Mouse (Mus musculus) brain, embryonic 18.5 days (tissue): ENCODE data around the gene Cbx2.

Source experiments
- DNase-seq: peaks from one replicate; pipeline ENCODE4 v3.0.0-alpha.2; 2012; ENCODE audit warnings: low read depth, low spot score

The Cbx2 gene

DNA sequence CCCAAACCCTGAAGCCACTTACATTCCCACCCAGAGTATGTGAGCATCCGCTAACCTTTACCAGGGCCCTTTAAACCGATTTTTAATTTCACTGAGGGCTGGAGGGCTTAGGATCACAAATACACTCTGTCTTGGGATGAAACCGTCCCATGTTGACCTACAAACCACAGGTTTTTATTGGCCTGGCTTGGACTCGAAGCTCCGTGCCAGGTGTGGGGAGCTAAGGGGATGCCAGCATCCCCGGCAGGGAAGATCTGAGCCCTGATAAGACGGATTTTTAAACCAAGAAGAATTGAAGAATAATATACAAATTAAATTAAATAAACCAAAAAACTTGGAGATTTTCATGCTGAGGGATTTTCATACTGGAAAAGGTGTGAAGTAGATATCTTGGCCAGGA is 8.3 kb upstream of the Cbx2 start:
- no peak for DNase-seq

DNA sequence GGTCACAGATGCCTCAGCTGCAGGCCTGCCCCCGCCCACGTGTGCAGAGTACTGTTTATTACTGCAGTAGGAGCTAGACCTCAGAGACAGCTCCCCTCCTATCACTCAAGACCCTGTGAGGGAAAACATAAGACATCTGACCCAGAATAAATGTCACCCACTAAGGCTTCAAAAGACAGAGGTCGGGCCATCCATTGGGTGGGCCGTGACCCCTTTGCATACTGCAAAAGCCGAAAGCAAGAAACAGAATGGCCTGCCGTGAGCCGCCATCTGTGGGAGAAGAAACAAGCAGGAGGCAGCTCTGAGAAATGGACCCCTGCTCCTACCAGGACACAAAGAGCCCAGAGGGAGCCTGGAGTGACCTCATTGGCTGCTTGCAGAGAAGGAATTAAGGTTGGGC is 5.3 kb upstream of the Cbx2 start:
- no peak for DNase-seq

DNA sequence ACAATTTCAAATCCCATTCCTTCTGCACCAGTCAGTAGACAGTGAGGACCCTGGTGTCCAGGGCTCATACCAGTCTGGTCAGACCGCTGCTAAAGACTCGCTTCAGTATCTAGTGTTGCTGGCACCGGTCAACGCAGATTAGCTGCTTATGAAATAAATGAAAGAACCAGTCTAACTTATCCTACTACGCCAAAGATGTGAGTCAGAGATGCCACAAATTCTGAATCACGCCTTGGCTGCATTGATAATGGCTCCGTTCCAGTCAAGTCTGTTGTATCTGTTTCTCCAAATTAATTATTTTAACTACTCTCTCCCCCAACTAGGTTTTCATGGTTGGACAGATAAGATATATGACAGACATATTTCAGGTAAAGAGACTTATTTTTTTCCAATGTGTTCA is 1.6 kb upstream of the Cbx2 start:
- DNase-seq = no peak

DNA sequence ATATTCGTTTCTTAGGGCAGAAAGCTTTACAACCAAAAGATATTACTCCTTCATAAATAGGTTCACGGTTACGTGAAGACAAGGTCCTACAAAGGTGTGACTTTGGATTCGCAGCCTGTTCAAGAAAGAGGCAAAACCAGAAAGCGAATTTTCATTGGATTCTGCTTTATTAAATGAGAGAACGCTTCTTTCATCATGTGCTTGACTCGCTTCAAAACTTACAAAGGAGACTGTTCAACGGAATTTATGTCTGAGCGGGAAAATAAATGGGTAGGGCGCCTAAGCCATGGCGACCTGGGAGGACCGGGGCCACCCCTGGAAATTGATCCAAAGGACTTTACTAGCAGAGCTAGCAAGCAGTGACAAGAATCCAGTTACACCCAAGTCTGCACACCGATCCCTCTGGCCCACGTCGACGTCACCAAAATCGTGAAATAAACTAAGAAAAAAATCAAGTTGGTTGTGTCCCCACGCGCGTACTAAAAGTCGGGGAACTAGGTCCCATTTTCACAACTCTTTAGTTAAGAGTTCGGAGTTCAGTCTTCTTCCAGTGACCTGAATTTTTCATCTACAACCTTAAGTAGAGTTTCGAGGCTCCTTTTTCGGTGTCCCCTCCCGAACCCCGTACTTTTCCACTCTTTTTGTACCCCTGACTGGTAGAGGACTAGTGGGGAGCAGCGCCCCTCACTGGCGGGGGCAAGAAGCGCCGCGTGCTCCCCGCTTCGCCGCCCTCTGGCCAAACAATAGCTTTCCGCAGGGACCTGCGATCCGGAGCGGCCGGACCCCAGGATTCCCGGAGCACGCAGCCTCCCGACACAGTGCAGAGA is 481 bp upstream of the Cbx2 start:
- DNase-seq = no peak

DNA sequence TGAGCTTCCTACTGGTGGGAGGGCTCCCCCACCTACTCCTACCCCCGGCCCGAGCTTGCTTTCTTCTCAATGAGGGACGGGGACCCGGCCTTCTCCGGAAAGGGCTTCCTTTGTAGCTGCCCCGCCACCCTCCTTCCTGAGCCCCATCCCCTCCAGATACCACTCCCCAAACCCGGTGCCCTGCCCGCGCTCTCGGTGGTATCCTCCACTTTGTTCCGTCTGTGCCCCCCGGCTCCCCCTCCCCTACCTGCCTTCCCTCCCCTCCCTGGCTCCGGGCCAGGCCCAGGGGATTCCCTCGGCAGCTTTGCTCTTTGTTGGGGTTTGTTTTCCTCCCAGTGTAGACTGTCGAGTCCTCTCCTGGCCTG is 836 bp downstream of the Cbx2 start:
- no peak for DNase-seq

DNA sequence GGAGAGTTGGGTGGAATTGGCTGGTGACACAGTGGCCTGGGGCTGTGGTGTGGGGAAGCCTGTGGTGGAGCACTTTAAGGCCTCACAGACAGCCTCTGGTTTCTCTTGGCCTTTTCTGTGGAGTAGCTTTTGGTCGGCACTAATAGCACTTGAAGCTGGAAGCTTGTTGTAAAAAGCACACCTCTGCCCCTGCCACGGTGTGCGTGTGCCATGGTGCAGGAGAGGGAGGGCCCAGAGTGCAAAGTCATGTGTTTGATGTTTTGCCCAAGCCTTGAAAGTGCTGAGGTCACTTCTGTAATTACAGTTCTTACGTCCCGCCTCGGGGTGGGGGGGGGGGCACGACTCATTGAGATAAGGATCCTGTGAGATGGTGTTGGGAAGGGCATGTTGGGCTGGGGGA is 1.5 kb downstream of the Cbx2 start:
- no peak for DNase-seq

DNA sequence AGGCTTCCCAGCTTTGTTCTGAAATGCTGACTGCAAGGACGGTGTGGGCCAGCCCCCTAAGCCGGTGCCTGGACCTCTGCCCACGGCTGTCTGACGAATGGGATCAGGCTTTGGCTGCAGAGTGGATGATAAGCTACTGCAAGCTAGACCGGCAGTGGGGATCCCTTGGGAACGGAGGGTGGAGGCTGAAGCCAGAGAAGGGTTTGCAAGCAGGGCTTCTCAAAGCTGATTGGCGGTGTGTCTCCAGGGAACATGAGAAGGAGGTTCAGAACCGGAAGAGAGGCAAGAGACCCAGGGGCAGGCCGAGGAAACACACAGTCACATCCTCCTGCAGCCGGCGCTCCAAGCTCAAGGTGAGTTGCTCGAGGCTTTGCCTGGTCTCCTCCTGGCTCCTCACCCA is 3.4 kb downstream of the Cbx2 start:
- no peak for DNase-seq

DNA sequence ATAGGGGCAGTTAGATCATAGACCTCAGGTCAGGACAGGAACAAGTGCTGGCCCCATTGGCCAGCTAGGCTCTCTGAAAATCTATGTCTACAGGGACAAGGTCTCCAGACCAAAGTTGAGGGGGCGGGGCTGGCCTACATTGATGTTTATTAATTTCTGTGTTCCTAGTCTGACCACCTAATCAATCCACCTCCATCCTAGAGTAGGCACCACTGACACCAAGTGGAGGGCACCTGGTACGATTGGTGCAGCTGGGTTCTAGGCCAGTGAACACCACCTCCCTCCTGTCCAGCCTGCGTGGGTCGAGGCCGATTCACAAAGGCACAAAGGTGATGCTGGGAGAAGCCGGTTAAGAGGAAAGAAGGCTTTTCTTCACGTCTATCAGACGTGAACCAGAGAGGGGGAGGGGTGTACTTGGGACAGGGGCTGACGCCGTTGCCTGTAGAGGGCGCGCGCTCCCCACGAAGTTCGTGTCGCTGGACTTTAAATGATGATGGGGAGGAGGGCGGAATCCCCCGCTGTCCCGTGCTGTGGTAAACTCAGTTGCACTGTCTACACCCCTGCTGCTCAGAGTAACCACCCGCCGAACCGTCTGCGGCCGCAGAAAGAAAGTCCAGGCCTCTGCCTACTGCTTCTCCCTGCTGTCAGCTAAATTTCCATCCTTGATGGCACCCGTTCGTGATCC is 11.3 kb downstream of the Cbx2 start:
- DNase-seq = no peak

DNA sequence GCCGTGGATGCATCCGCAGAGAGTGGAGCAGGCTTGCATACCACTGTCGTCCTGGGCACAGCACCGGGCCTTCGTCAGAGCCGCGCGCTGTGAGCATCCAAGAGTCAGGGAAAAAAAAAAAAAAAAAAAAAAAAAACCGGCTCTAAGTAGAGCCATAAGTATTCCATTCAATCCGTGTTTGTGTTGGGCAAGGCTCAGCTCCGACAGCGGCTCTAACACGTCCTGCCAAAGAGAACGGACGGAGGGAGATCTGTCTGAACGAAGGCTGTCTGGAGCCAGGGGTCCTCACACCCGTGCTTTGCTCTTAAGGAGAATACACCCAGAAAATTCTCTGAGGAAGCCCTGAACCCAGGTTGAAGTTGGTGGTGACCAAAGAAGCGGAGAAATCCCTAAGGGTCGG is 11.9 kb downstream of the Cbx2 start:
- no peak for DNase-seq

DNA sequence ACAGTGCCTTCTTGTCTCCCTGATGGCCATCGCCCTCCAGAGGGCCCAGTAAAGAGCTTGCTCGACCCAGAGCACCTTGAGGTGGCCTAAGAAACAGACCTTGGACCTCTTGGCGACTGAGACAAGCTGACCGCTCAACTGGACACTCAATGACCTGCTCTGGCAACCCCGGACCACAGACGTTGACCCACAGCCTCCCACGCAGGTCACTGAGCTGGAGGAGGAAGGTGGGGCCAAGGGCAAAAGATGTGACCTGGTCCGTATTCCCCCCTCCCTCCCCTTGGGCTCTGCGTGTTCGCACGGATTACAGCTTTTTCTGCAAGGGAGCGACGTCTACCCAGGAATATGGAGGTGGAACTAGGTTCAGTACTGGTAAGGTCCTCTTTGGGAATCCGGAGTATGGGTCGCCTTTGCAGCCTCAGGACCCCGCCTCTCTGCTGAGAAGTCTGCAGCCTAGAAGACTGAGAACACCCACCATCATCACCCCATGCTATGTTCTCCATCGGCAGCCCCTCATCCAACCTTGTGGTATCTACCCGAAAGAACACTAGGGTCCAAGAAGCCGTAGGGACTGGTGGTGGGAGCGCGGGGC is 12.4 kb downstream of the Cbx2 start:
- no peak for DNase-seq

DNA sequence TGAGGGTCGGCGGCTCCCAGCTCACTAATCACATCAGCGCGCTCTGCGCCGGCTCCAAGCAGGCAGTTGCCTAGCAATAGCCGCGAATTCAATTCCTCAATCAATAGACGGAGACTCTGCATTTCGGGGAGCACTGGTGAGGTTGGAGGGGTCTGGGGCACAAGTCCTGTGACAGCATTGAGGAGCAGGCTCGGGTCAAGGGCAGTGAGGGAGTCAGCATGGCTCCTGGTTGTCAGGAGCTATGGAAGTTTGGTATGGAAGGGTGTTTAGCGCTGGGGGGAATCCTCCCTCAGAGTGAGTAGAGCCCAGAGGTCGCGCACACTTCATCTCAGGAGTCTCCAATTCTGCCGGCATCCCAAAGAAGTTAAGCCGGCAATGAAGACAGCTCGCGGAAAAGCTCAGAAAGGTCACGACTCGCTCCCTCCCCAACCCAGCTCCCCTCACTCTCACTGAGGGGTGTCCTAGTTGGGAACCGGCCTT is 13.0 kb downstream of the Cbx2 start:
- no peak for DNase-seq

DNA sequence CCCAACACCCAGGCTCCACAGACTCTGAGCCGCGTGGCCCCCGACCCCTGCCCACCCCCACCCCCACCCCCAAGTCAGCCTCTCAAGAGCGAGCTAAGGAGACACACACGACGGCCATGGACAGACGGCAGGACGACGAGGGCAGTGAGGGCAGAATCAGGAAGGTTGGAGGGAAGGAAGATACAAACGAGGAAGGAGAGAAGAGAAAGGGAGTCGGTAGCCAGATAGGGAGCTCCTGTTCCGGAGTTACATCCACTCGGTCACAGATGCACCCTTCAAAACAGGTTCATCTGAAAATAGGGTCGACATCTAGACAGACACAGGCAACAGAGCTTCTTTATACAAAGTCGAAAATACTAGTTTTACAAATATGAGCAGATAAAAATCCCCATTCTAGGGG is 13.7 kb downstream of the Cbx2 start:
- DNase-seq = no peak

DNA sequence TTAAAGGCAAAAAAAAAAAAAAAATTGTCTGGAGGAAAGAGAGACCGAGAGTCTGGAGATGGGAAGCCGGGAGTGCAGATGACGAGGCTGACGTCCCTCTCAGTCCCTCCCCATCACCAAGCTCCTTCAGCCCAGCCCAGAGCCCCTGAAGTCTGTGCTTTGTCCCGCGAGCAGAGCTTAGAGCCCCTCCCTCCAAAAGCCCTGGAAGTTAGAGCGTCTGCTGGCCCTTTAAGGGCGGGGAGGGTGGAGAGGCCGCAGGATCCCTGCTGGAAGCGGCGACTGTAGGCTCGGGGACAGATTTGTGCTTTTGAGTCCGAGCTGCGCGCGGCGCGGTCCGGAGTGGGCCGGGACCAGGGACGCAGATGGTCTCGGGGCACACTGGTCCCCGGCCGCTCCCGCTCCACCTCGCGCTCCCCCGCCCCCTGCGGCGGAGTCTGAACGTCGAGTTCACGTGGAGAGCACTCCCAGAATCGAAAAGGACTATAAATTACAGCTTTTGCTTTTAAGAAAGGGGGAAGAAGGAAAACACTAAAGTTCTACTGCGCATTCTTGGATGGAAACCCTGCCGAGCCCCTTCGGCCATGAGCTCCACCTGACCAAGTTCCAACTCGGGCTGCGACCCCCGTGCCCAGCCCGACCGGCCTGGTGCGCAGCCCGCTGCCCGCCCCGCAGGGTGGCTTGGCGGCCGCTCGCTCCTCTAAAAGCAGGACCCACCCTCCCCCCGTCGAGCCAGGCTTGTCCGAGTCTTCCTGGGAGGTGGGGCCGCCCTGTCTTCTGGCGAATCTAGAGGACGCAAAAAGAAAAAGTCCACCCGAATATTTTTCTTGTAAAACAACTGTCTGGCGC is 14.4 kb downstream of the Cbx2 start:
- DNase-seq = no peak

DNA sequence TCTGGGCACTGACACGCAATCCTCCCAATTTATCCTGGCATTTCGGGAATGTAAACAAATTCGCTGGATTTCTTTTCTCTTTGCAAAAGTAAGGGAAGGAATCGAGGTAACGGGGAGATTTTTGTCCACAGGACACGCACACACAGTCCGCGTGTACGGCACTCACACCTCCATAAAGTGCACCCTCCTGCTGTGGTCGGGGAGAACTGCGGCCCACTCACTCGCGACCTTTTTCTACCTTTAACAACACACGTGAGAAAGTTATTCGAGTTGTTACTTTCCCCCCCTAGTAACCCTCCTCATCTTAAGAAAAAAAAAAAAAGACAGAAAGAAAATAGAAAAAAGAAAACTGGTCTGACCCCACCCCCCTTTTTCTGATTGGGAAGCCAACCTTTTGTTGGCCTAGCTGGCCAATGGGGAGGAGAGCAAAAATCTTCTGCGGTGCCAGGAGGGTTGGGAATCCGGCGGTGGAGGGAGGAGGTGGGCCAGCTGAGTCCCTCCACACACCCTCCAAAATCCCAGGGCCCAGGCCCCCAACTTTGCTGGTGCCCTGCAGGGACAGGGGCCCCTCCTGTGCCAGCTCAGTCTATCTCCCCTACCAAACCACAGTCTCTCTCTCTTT is 15.1 kb downstream of the Cbx2 start:
- no peak for DNase-seq

DNA sequence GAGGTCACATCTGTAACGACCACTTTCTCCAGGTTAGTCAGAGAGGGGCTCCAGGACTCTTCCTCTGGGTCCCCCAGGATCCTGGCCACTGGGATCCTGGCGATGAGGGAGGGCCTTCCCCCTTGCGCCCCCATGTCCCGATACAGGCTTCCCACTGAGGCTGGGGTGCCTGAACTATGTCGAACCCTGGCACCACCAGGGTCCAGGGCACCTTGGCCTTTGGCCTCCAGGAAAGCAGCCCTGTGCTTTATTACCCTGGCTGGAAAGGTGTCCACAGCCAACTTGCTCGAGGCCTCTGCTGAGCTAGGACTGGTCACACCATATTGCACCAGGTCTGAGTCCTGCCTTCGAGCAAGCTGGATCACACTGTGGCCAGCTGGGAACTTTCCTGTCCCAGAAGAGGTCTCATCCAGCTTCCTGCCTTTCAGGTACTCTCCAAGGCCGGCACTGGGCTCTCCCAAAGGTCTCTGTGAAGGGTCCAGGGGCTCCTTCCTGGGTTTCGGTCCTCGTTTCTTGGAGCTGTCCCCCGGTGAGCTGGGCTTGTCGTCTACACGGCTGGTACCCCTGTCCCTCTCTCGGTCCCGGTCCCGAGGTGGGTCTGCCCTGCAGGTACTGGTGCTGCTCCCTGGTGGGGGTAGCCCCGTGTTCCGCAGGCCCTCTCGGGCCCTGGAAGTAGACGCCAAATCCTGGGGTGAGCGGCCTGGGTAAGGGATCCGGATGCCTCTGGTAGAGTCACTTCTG is 16.2 kb downstream of the Cbx2 start:
- DNase-seq = no peak

DNA sequence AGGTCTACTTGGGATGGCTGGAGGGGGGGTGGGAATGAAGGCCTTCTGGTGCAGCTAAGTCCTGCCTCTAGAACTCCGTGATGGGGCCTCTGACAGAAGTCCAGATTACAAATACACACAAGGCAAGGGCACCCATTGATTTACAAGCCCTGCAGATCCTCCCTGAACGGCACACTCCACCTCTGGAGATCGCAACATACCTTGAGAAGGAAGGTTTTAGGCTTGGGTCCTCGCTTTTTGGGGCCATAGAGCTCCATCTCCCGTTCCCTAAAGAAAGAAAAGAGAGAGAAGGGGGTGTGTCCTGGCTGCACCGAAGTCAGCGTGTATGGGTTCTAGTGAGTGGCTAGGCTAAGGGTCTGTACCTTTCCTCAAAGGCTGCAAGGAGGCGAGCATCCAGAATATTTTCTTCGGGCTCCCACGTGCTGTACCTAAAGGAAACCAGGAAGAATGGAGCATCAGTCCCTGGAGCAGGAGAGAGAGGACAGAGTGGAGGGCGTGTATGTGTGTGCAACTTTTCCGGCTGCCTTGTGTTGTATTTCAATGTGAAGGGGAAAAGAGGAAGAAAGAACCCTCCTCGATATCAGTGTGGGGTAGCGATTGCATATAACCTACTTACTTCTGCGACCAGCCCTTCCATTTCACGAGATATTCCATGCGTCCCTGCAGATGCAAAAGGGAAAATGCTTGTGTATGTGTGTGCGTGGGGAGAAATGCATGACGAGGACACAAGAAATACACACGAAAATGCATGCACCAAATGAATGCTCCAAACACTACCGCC is 17.2 kb downstream of the Cbx2 start:
- DNase-seq = no peak

DNA sequence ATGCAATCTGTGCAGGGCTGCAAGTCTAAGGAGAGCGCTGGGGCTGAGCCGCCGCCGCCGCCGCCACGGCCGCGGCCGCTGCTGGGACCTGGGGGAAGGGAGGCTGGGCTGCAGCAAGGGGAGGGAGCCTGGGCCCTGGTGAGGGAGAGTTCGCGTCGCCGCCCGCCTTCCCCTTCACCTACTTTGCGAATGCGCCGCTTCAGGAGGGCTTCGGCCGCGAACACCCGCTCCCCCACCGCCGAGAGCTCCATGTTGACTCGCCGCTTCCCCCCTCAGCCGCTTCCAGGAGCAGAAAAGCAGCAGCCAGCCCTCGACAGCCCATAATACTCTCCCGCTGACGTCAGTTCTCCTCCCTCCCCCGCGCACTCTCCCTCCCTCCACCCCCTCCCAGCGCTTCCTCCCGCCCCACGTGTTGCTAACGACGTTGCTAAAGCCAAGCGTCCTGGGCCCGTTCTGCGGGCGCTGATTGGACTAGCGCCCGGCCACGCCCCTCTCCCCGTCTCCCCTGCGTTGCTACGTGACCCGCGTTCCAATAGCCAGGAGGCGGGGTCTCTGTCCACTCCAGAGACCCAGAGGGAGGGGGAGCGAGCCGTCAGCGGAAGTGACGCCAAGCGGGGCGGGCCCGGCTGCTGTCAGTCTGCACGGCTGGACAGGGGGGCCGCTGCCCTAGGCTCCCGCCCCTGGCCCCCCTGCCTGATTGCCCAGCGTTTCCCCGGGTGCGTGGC is 18.0 kb downstream of the Cbx2 start, which contains the start of gene Cbx8:
Gene Cbx8, minus strand, starts transcription at position 370 of the 725 bp plus-strand sequence.
- peak; percentile 99 for DNase-seq

DNA sequence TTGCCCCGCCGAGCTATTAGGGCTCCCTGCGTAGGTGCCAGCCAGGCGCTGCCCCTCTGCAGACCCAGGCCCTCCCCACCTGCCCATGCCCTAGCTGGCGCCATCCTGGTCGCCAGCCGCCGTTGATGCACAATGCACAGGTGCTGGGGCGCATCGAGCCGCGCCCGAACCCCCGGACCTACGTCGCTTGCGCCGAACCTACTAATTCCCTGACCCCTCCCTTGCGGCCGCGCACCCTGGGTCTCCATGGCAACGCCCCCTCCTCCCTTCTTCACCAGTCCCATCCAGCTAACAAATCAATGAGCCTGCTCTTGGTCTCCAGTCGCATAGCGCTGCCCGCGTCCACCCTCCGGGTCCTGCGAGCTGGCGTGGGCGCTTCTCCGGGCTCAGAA is 18.6 kb downstream of the Cbx2 start:
- no peak for DNase-seq

DNA sequence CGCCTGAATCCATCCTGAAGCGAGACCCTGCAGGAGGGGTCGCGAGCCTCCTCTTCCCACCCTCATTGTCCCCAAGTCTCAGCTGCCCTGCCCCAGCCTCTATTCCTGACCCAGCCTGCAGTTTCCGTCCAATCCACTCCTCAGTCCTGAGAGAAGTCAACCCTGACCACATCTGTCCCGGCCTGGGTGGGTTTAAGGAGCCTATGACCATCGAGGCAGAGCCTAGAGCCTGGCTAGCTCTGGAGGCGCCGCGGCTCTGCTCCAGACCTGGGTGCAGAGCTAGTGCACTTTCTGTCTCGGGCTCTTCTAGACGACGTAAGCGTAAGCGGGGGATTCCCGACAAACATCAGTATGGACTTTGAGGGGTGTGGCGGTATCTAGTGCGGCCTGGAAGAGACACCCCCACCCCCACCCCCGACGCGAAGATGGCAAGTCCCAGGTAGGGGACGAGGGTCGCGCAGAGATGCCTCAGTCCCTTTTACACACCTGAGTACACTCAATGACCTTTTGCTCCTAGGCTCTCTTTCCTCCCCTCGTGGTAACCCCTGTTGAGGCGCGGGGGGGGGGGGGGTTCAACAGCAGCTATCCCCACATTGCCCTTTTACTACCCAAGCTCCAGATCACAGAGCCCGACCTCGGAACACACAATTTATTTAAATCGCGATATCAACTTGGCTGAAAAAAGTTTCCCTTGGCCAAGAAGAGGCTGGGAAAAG is 19.1 kb downstream of the Cbx2 start:
- DNase-seq = no peak
